Comparison of ENCODE assay signal across 16 mouse cellular contexts in genomic region chr4:101260744-101261291, GRCm38 (mm10). TPM values are rescaled to one million over a fixed set of nuclear protein-coding genes. Genes with fewer than 3 reads are reported as not detected.
DNase-seq lines count a peak whose midpoint lies in the region; TF ChIP-seq lines count a peak whose summit lies in the region.
"Had no signal": no experiment of that assay in that cellular context is flagged by ENCODE, and none has a peak within 500 bp of the region (broad histone marks: within the 10 kb centered on the region; RNA-seq: fewer than 3 reads in every experiment).

No protein-coding gene starts in this region.

- no peak for TF ChIP-seq CTCF in layer of hippocampus, adult 2 months (conservative IDR thresholded peaks at IDR 0.05)
- TF ChIP-seq CTCF in MEL (IDR thresholded peaks at IDR 0.05 in 2 of 3, conservative IDR thresholded peaks at IDR 0.05 in 1 of 3; ENCODE audit: control insufficient read depth in 1 of 3, insufficient read depth in 1 of 3, low read depth in 2 of 3, low read length in 3 of 3, poor library complexity in 1 of 3, severe bottlenecking in 1 of 3), result no peak
- no peak for TF ChIP-seq CTCF in cerebellum, adult 2 months (IDR thresholded peaks at IDR 0.05; ENCODE audit: borderline replicate concordance, insufficient read depth, low read depth, low read length)

- peaks cover 0 to 30% of the 10 kb centered on the region in 2 experiments; a peak in 3 of 4 replicates for H3K36me3 ChIP-seq in MEL (ENCODE audit: control insufficient read depth in 1 of 2, insufficient read depth in 2 of 2, low read length in 2 of 2)
- H3K36me3 ChIP-seq: neural tube, embryonic 13.5 days had no signal

- DNase-seq in layer of hippocampus, adult 2 months (ENCODE audit: low spot score in 2 of 2), result no peak
- no peak for DNase-seq in layer of hippocampus, adult 11-12 months (ENCODE audit: low spot score)
- DNase-seq in MEL (ENCODE audit: low read depth, low spot score), result peak; percentile 31
- peak; percentile 84 for DNase-seq in induced T-regulatory cell, adult 2 months (ENCODE audit: low read depth)
- peak; percentile 72 for DNase-seq in thymus, postnatal 0 days (ENCODE audit: low spot score)
- DNase-seq in cerebellum, postnatal 25 days, result no peak
- DNase-seq in ovary, postnatal 14 days (ENCODE audit: low spot score), result no peak
- no peak for DNase-seq in cerebellum, adult 2 months
- DNase-seq: cerebellum, adult 11 months; heart, postnatal 14 days; lung, postnatal 36 days; midbrain, embryonic 14.5 days; retina, postnatal 1 day; spleen, adult 18-20 months had no signal

- peaks cover 56% of the 10 kb centered on the region for H3K79me2 ChIP-seq in MEL (ENCODE audit: control insufficient read depth, insufficient read depth, low read length, poor library complexity)

- H3K4me3 ChIP-seq in layer of hippocampus, adult 2 months, result no peak overlapping the region
- H3K4me3 ChIP-seq in MEL (ENCODE audit: control insufficient read depth in 1 of 2, insufficient read depth in 1 of 2, low read depth in 2 of 2, low read length in 2 of 2), result no peak overlapping the region
- H3K4me3 ChIP-seq in cerebellum, adult 2 months (replicated peaks; ENCODE audit: insufficient read depth, low read depth, low read length), result no peak overlapping the region
- H3K4me3 ChIP-seq: neural tube, embryonic 13.5 days had no signal

- H3K9ac ChIP-seq in MEL (ENCODE audit: control insufficient read depth, low read depth, low read length, poor library complexity, severe bottlenecking), result no peak overlapping the region
- H3K9ac ChIP-seq: neural tube, embryonic 13.5 days had no signal

- H3K9me3 ChIP-seq in MEL (replicated peaks; ENCODE audit: insufficient read depth, low read length), result no peaks in the 10 kb centered on the region
- H3K9me3 ChIP-seq: neural tube, embryonic 13.5 days had no signal

- WGBS in cerebellum, adult 2 months, result 85% methylated on average over 8 of the region's 8 CpGs

- no peak for TF ChIP-seq POLR2A in MEL (IDR thresholded peaks at IDR 0.05; ENCODE audit: control insufficient read depth in 1 of 2, insufficient read depth in 1 of 2, low read depth in 1 of 2, low read length in 2 of 2, poor library complexity in 1 of 2)
- no peak for TF ChIP-seq POLR2A in cerebellum, adult 2 months (IDR thresholded peaks at IDR 0.05; ENCODE audit: borderline replicate concordance, insufficient read depth, low read length)

- no peak for TF ChIP-seq RAD21 in MEL (IDR thresholded peaks at IDR 0.05; ENCODE audit: low read depth, low read length)

- no peak for TF ChIP-seq EP300 in MEL (IDR thresholded peaks at IDR 0.05; ENCODE audit: low read depth in 1 of 2, low read length in 2 of 2)

- H3K4me1 ChIP-seq in MEL (ENCODE audit: control insufficient read depth in 1 of 2, insufficient read depth in 2 of 2, low read length in 2 of 2), result peaks cover 21 to 25% of the 10 kb centered on the region in 2 experiments
- H3K4me1 ChIP-seq in cerebellum, adult 2 months (ENCODE audit: control insufficient read depth, insufficient read depth, low read length), result 0 out of 2 replicates have a peak, but pooled peaks cover 3% of the 10 kb centered on the region

- H3K27me3 ChIP-seq in MEL (ENCODE audit: control insufficient read depth in 1 of 2, insufficient read depth in 2 of 2, low read length in 2 of 2), result no peaks in the 10 kb centered on the region
- H3K27me3 ChIP-seq in cerebellum, adult 2 months (ENCODE audit: control insufficient read depth, insufficient read depth, low read length), result no peaks in the 10 kb centered on the region

- H3K27ac ChIP-seq in layer of hippocampus, adult 2 months, result peak overlapping the region; percentile 10; the same call in 1 of the 2 replicates
- H3K27ac ChIP-seq in MEL (ENCODE audit: control insufficient read depth, low read depth, low read length), result no peak overlapping the region
- no peak overlapping the region for H3K27ac ChIP-seq in cerebellum, adult 2 months (ENCODE audit: insufficient read depth, low read length)
- H3K27ac ChIP-seq: hindbrain, postnatal 0 days; neural tube, embryonic 13.5 days had no signal

TF ChIP-seq in MEL, 35 proteins besides CTCF, POLR2A, EP300 and RAD21:
- TF ChIP-seq POLR2AphosphoS5 (IDR thresholded peaks at IDR 0.05; ENCODE audit: borderline replicate concordance, low read depth, low read length) (no peak), USF1 (IDR thresholded peaks at IDR 0.05; ENCODE audit: low read depth, low read length) (no peak), NELFE (IDR thresholded peaks at IDR 0.05; ENCODE audit: low read depth, low read length) (no peak), HCFC1 (IDR thresholded peaks at IDR 0.05; ENCODE audit: low read depth, low read length) (no peak)

RNA-seq across cellular contexts. Expression of gene Jak1, which starts 4.3 kb away (rescaled TPM):
- total RNA-seq in layer of hippocampus, adult 2 months (2021), result 100 to 1,000 TPM; 124 to 128 TPM
- total RNA-seq in MEL (2012; rRNA removed), result 35.0 and 37.3 TPM in 2 replicates
- 10 to 100 TPM in 1 of 2 experiments, not detected in 1; 41.9 TPM for polyA plus RNA-seq in MEL (2012; ENCODE audit: insufficient read depth in 1 of 2, insufficient read length in 2 of 2, low read depth in 1 of 2, low replicate concordance in 2 of 2, missing spikeins in 1 of 2)
- 146 and 151 TPM in 2 replicates for polyA plus RNA-seq in thymus, postnatal 0 days (2015; fragmentation: Nextera tagmentation; extraction: Ambion mirVana)
- 72.2 and 76.8 TPM in 2 replicates for polyA plus RNA-seq in cerebellum, adult 2 months (2012; rRNA removed)

Comparison
In these comparisons a context has a peak if more than half of its experiments do, and no peak if none do; other contexts are left out.
1. DNase-seq: peak in MEL (single experiment), induced T-regulatory cell, adult 2 months (single experiment) and thymus, postnatal 0 days (single experiment); none in layer of hippocampus, adult 2 months (0 of 2), layer of hippocampus, adult 11-12 months (single experiment), cerebellum, postnatal 25 days (0 of 2), ovary, postnatal 14 days (single experiment) and cerebellum, adult 2 months (0 of 2).